Mouse (Mus musculus) limb, embryonic 13.5 days (tissue): ENCODE data around the gene Fcrl1. TPM values are rescaled to one million over a fixed set of nuclear protein-coding genes. Genes with fewer than 3 reads are reported as not detected.
"Not testable (repeated sequence)": the region's sequence is repeated elsewhere in the genome, so short reads cannot be mapped to it uniquely, and the experiment has no call there.

Experiments
- ATAC-seq: fragments of 200-750 bp; cut with Nextera tagmentation; 2 replicates; pipeline ENCODE4 v1.8.0; 2017; ENCODE audit warnings: low read depth, moderate number of reproducible peaks, moderate TSS enrichment; ENCODE audit not compliant: low FRiP score
- H3K27ac ChIP-seq: fragments of 300-500 bp; sonication (generic); 2 replicates; pipeline ENCODE4 v1.5.1; 2015; ENCODE audit warnings: inconsistent platforms, mild to moderate bottlenecking, moderate library complexity
- H3K27me3 ChIP-seq: fragments of 300-500 bp; sonication (generic); 2 replicates; pipeline ENCODE4 v1.6.1; 2015; ENCODE audit warnings: mild to moderate bottlenecking, inconsistent platforms
- H3K36me3 ChIP-seq: fragments of 300-500 bp; sonication (generic); 2 replicates; pipeline ENCODE4 v1.6.1; 2015; ENCODE audit warnings: inconsistent platforms, mild to moderate bottlenecking, moderate library complexity
- H3K4me1 ChIP-seq: fragments of 300-500 bp; sonication (generic); 2 replicates; pipeline ENCODE4 v1.6.1; 2015; ENCODE audit warnings: inconsistent platforms
- H3K4me2 ChIP-seq: fragments of 300-500 bp; sonication (generic); replicated peaks from 2 replicates; pipeline ENCODE4 v1.6.1; 2015; ENCODE audit warnings: inconsistent platforms, mild to moderate bottlenecking, moderate library complexity
- H3K4me3 ChIP-seq: fragments of 300-500 bp; sonication (generic); 2 replicates; pipeline ENCODE4 v1.5.1; 2015; ENCODE audit warnings: moderate library complexity, mild to moderate bottlenecking, inconsistent platforms
- H3K9ac ChIP-seq: fragments of 300-500 bp; sonication (generic); 2 replicates; pipeline ENCODE4 v1.6.1; 2015; ENCODE audit warnings: mild to moderate bottlenecking, inconsistent platforms
- H3K9me3 ChIP-seq: fragments of 300-500 bp; sonication (generic); 2 replicates; pipeline ENCODE4 v1.6.1; 2016; ENCODE audit warnings: inconsistent platforms
- WGBS: fragments of 180-500 bp; shearing (Covaris S2); methylation state at CpG from one replicate; pipeline ENCODE4 v1.1.7; 2015; 5-methylcytosine and 5-hydroxymethylcytosine counted together
- polyA plus RNA-seq: library from polyadenylated mRNA; unstranded; fragments of >200 nt; fragmentation: Nextera tagmentation; extraction: Ambion mirVana; gene quantifications from 2 replicates; pipeline ENCODE4 v1.2.1, GENCODE M21; 2015

Fcrl1 gene
- 0.15 and 0.22 TPM in 2 replicates for polyA plus RNA-seq

- Histone ChIP-seq H3K27ac (no peak within 1 kb of the TSS), H3K4me3 (no peak within 1 kb of the TSS), H3K9ac (no peak within 1 kb of the TSS), H3K4me1 (peaks cover 8% of the 10 kb centered on the region; the same call in 1 of the 2 replicates), H3K27me3 (no peaks in the 10 kb centered on the region), H3K9me3 (no peaks in the 10 kb centered on the region), H3K4me2 (no peak within 1 kb of the TSS), H3K36me3 (no peaks in the 10 kb centered on the region)
- WGBS: 85% methylated on average over 18 of the region's 18 CpGs
- ATAC-seq: no peak
Measured at GRCm38 (mm10) chr3:87376195-87377165, at the start of gene Fcrl1. Gene Fcrl1 (plus strand): TSS chr3:87376387.

DNA sequence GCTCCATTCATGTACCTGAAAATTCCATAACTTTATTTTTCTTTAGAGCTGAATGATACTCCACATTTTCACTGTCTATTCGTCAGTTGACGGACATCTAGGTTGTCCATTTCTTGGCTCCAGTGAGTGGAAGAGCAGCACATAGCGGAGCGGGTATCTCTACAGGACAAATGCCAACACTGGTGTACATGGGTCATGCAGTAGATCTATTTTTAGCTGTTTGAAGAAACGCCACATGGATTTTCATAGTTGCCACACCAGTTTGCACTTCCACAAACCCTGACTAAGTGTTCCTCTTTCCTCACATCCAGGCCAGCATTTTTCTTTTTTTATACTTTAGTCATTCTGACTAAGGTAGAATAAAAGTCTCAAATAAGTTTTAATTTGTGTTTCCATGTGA is 38.3 kb upstream of the Fcrl1 start:
- Histone ChIP-seq H3K27me3 (no peaks in the 10 kb centered on the region), H3K9me3 (no peaks in the 10 kb centered on the region), H3K4me1 (no peaks in the 10 kb centered on the region), H3K36me3 (no peaks in the 10 kb centered on the region), H3K4me3 (no peak overlapping the region), H3K9ac (no peak overlapping the region), H3K4me2 (no peak overlapping the region), H3K27ac (no peak overlapping the region)
- no peak for ATAC-seq
- WGBS: 90% methylated on average over 5 of the region's 5 CpGs

GRCm38 (mm10) chr3:87350992-87351391 is 25.2 kb upstream of the Fcrl1 start:
- WGBS: 72% methylated on average over 2 of the region's 2 CpGs

DNA sequence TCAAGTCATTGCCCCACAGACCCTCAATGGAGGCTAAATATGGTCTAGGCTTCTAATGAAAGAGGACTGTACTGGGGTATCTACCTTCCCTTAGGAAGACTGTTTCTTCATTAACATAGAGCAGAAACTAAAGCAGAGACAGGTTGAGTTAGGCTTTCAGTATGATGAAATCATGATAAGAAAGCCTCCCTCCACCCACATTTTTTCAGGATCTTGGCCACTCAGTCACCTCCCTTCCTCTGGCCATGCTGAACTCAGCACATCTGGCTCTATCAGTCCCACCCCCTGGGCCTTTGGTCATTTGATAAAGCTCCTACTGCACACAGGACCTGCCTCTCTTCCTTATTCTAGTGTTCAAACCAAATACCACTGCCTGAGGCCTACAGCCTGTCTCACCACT is 18.6 kb upstream of the Fcrl1 start, which contains the start of gene Cd5l:
TSS of gene Cd5l (plus strand) at position 301 of the 400 bp plus-strand sequence.
- Histone ChIP-seq H3K27me3 (no peaks in the 10 kb centered on the region), H3K9ac (no peak within 1 kb of the TSS)
- no peak for ATAC-seq

More at GRCm38 (mm10) chr3:87350992-87351391, 25.2 kb upstream of the Fcrl1 start:
- not testable (repeated sequence) for H3K4me3 ChIP-seq, H3K27me3 ChIP-seq, H3K4me2 ChIP-seq, H3K9me3 ChIP-seq, ATAC-seq, H3K36me3 ChIP-seq, H3K27ac ChIP-seq, H3K9ac ChIP-seq, H3K4me1 ChIP-seq

DNA sequence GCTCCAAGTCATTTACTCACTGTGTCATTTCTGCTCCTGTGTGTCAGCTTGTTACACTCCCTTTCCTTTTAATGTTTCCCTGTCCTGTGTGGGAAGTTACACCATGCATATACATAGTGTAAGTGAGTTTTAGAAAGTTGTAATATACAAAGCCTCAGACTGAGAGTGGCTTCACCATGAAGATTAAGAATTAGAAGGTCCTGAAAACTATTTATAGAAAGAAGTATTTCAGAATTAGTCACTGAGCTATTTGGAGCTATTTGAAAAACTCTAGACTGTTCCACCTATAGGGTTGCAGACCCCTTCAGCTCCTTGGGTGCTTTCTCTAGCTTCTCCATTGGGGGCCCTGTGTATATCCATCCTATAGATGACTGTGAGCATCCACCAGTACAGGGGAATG is 17.0 kb upstream of the Fcrl1 start:
- Histone ChIP-seq H3K4me3 (no peak overlapping the region), H3K4me1 (no peaks in the 10 kb centered on the region), H3K9ac (no peak overlapping the region), H3K27ac (no peak overlapping the region), H3K4me2 (no peak overlapping the region), H3K9me3 (no peaks in the 10 kb centered on the region), H3K27me3 (no peaks in the 10 kb centered on the region), H3K36me3 (no peaks in the 10 kb centered on the region)
- ATAC-seq: no peak

More for the DNA sequence above, 18.6 kb upstream of the Fcrl1 start, which contains the start of gene Cd5l:
- no peaks in the 10 kb centered on the region for H3K4me1 ChIP-seq
- H3K27ac ChIP-seq: no peak within 1 kb of the TSS
- H3K4me3 ChIP-seq: no peak within 1 kb of the TSS
- H3K4me2 ChIP-seq: no peak within 1 kb of the TSS
- H3K9me3 ChIP-seq: no peaks in the 10 kb centered on the region
- H3K36me3 ChIP-seq: no peaks in the 10 kb centered on the region

DNA sequence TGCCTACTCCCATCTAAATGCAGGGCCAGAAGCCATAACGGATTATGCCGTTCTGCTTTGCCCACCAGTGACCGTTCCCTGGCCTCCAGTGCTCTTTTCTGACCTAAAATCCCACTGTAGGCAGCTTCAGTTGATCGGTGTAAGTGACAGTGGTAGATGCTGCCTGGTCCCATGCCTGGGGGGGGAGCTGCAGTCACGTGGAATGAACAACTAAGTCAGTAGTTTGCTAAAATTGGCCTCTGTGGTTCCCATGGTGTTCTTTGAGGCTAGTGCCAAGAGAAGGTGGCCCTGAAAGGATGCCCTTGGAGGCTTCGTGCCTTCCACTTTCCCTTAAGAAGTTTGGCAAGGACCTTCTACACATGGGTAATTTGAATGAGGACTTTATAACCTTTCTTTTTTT is 15.7 kb upstream of the Fcrl1 start:
- Histone ChIP-seq H3K4me1 (no peaks in the 10 kb centered on the region), H3K36me3 (no peaks in the 10 kb centered on the region), H3K4me2 (no peak overlapping the region), H3K4me3 (no peak overlapping the region), H3K9ac (no peak overlapping the region), H3K27me3 (no peaks in the 10 kb centered on the region), H3K9me3 (no peaks in the 10 kb centered on the region), H3K27ac (no peak overlapping the region)
- WGBS: 91% methylated on average over 6 of the region's 6 CpGs
- ATAC-seq: no peak

- Histone ChIP-seq H3K9me3 (no peaks in the 10 kb centered on the region), H3K27ac (no peak overlapping the region), H3K4me3 (no peak overlapping the region), H3K27me3 (no peaks in the 10 kb centered on the region), H3K9ac (no peak overlapping the region), H3K4me2 (no peak overlapping the region), H3K36me3 (no peaks in the 10 kb centered on the region), H3K4me1 (no peaks in the 10 kb centered on the region)
- no peak for ATAC-seq
- WGBS: 91% methylated on average over 14 of the region's 14 CpGs
Measured at GRCm38 (mm10) chr3:87365691-87366090, 10.5 kb upstream of the Fcrl1 start.

DNA sequence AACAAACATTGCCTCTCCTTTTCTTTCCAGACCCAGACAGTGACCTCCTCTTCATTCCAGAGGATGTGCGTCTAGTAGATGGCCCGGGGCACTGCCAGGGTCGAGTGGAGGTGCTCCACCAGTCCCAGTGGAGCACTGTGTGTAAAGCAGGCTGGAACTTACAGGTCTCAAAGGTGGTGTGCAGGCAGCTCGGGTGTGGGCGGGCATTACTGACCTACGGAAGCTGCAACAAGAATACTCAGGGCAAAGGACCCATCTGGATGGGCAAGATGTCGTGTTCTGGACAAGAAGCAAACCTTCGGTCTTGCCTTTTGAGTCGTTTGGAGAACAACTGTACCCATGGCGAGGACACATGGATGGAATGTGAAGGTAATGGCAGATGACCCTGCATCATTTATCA is 8.7 kb upstream of the Fcrl1 start:
- 86% methylated on average over 10 of the region's 10 CpGs for WGBS

GRCm38 (mm10) chr3:87369181-87369580 is 7.0 kb upstream of the Fcrl1 start:
- Histone ChIP-seq H3K4me1 (peaks cover 1% of the 10 kb centered on the region; the same call in 1 of the 2 replicates), H3K36me3 (no peaks in the 10 kb centered on the region), H3K9me3 (no peaks in the 10 kb centered on the region), H3K27me3 (no peaks in the 10 kb centered on the region), H3K4me3 (no peak overlapping the region), H3K9ac (no peak overlapping the region), H3K4me2 (no peak overlapping the region), H3K27ac (no peak overlapping the region)
- ATAC-seq: no peak
- 77% methylated on average over 5 of the region's 5 CpGs for WGBS

More for the DNA sequence above, 8.7 kb upstream of the Fcrl1 start:
- Histone ChIP-seq H3K4me2 (no peak overlapping the region), H3K4me3 (no peak overlapping the region), H3K9ac (no peak overlapping the region), H3K27ac (no peak overlapping the region), H3K9me3 (no peaks in the 10 kb centered on the region), H3K27me3 (no peaks in the 10 kb centered on the region), H3K4me1 (no peaks in the 10 kb centered on the region), H3K36me3 (no peaks in the 10 kb centered on the region)
- no peak for ATAC-seq

GRCm38 (mm10) chr3:87377228-87377627 is 1.0 kb downstream of the Fcrl1 start:
- H3K36me3 ChIP-seq: no peaks in the 10 kb centered on the region
- no peak overlapping the region for H3K9ac ChIP-seq
- no peak for ATAC-seq
- WGBS: 68% methylated on average over 3 of the region's 3 CpGs
- no peak overlapping the region for H3K27ac ChIP-seq
- H3K27me3 ChIP-seq: no peaks in the 10 kb centered on the region
- no peak overlapping the region for H3K4me2 ChIP-seq
- no peak overlapping the region for H3K4me3 ChIP-seq
- H3K4me1 ChIP-seq: peaks cover 8% of the 10 kb centered on the region; the same call in 1 of the 2 replicates
- H3K9me3 ChIP-seq: no peaks in the 10 kb centered on the region

DNA sequence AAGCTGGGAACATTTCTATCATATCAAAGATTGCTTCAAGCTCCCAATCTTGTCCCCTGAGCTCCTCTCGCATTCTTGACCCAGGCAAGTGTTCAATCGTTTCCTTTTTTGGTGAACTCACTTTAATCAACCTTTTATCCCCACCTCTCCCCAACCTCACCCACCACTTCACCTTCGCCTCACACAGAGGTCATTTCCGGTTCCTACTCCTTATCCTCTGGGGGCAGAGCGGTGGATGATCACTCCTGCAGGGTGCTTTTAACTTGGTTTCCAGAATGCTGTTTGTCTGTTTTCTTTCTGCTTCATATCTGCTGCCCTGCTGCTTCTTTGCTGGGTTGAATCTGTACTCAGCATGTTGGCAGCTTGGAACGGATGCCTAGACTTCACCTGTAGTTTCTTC is 1.5 kb downstream of the Fcrl1 start:
- Histone ChIP-seq H3K36me3 (no peaks in the 10 kb centered on the region), H3K27me3 (no peaks in the 10 kb centered on the region), H3K9me3 (no peaks in the 10 kb centered on the region), H3K4me1 (peaks cover 8% of the 10 kb centered on the region; the same call in 1 of the 2 replicates), H3K27ac (no peak overlapping the region), H3K4me3 (no peak overlapping the region), H3K4me2 (no peak overlapping the region), H3K9ac (no peak overlapping the region)
- ATAC-seq: no peak
- WGBS: 67% methylated on average over 6 of the region's 6 CpGs

- H3K4me2 ChIP-seq, H3K27me3 ChIP-seq, ATAC-seq, H3K4me1 ChIP-seq, H3K9me3 ChIP-seq, H3K27ac ChIP-seq, H3K9ac ChIP-seq, H3K4me3 ChIP-seq, H3K36me3 ChIP-seq: not testable (repeated sequence)
- WGBS: 91% methylated on average over 2 of the region's 2 CpGs
Measured at GRCm38 (mm10) chr3:87379641-87380315, 3.6 kb downstream of the Fcrl1 start.
